Mouse (Mus musculus): Measurements from ENCODE around the gene Ostm1. TPM values are rescaled to one million over a fixed set of nuclear protein-coding genes. Genes with fewer than 3 reads are reported as not detected.

Ostm1 gene
- polyA plus RNA-seq, 1 experiment from 2014 or later, result 43.1 TPM

- no peak for DNase-seq
- WGBS, result 95% methylated on average over 5 of the region's 5 CpGs
- Histone ChIP-seq H3K9ac (replicated peaks; ENCODE audit: low read length) (no peak overlapping the region), H3K9me3 (ENCODE audit: control insufficient read depth, low read length) (no peaks in the 10 kb centered on the region), H3K36me3 (ENCODE audit: control insufficient read depth, insufficient read depth, low read length) (no peaks in the 10 kb centered on the region), H3K4me2 (ENCODE audit: low read length) (no peak overlapping the region), H3K27ac (replicated peaks; ENCODE audit: low read depth, low read length) (no peak overlapping the region), H3K4me1 (ENCODE audit: control insufficient read depth, insufficient read depth, low read length) (no peaks in the 10 kb centered on the region), H3K27me3 (ENCODE audit: control insufficient read depth, insufficient read depth, low read length) (no peaks in the 10 kb centered on the region), H3K4me3 (replicated peaks; ENCODE audit: low read depth, low read length) (no peak overlapping the region)
- ATAC-seq (ENCODE audit: low FRiP score, low TSS enrichment), result no peak
Observed at GRCm38 (mm10) chr10:42722116-42722515, 138.5 kb downstream of the Ostm1 start.

DNA sequence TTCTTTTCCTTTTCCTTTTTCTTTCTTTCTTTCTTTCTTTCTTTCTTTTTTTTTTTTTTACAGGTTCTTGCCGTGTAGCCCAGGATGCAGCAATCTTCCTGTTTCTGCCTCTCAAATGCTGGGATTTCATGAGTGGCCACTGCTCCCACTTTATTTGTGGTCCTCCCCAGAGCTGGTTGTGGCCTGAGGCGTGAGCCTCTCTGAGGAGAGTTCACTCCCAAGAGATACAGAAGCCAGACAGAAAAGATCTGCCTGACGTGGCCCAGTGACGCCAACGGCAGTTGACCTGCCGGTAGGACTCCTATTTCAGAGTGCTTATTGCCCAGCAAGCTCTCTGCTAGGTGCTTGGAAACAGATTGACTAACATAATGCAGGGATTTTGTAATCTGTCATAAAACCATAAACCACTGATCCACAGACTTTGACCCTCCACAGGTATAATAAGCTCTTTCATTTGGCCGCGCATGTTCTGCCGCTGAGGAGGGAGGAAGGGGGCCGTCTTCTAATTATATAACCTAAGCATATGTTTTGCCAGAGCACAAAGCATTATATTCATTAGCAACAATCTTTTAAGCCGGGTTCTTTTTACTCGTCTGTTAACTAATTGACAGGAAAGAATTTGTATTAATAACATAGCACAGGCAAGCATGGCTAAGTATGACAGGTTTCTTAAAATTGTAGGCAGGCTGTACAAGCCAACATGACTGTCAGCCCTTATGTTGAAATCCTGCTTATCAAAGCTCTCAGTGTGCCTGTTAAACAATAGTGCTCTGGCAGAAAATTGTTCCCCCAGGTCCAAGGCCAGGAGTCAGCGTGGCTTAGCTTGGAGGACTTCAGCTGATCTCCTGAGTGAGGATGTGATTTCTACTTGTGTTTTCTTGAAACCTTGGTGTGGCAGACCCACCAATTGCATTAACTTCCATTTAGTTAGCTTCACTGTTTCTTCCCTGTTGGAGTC, 139.9 kb downstream of the Ostm1 start:
- Histone ChIP-seq H3K9me3 (ENCODE audit: control insufficient read depth, low read length) (no peaks in the 10 kb centered on the region), H3K27ac (replicated peaks; ENCODE audit: low read depth, low read length) (no peak overlapping the region), H3K4me3 (replicated peaks; ENCODE audit: low read depth, low read length) (no peak overlapping the region), H3K9ac (replicated peaks; ENCODE audit: low read length) (no peak overlapping the region), H3K27me3 (ENCODE audit: control insufficient read depth, insufficient read depth, low read length) (no peaks in the 10 kb centered on the region), H3K4me1 (ENCODE audit: control insufficient read depth, insufficient read depth, low read length) (no peaks in the 10 kb centered on the region), H3K36me3 (ENCODE audit: control insufficient read depth, insufficient read depth, low read length) (no peaks in the 10 kb centered on the region), H3K4me2 (ENCODE audit: low read length) (no peak overlapping the region)
- ATAC-seq (ENCODE audit: low FRiP score, low TSS enrichment) (no peak), DNase-seq (no peak)
- 72% methylated on average over 13 of the region's 13 CpGs for WGBS

GRCm38 (mm10) chr10:42729607-42730006, 146.0 kb downstream of the Ostm1 start:
- Histone ChIP-seq H3K4me1 (ENCODE audit: control insufficient read depth, insufficient read depth, low read length) (no peaks in the 10 kb centered on the region), H3K27ac (replicated peaks; ENCODE audit: low read depth, low read length) (no peak overlapping the region), H3K4me2 (ENCODE audit: low read length) (no peak overlapping the region), H3K9ac (replicated peaks; ENCODE audit: low read length) (no peak overlapping the region), H3K9me3 (ENCODE audit: control insufficient read depth, low read length) (no peaks in the 10 kb centered on the region), H3K27me3 (ENCODE audit: control insufficient read depth, insufficient read depth, low read length) (no peaks in the 10 kb centered on the region), H3K4me3 (replicated peaks; ENCODE audit: low read depth, low read length) (no peak overlapping the region), H3K36me3 (ENCODE audit: control insufficient read depth, insufficient read depth, low read length) (no peaks in the 10 kb centered on the region)
- ATAC-seq (ENCODE audit: low FRiP score, low TSS enrichment) (no peak), DNase-seq (no peak)
- 81% methylated on average over 2 of the region's 2 CpGs for WGBS

DNA sequence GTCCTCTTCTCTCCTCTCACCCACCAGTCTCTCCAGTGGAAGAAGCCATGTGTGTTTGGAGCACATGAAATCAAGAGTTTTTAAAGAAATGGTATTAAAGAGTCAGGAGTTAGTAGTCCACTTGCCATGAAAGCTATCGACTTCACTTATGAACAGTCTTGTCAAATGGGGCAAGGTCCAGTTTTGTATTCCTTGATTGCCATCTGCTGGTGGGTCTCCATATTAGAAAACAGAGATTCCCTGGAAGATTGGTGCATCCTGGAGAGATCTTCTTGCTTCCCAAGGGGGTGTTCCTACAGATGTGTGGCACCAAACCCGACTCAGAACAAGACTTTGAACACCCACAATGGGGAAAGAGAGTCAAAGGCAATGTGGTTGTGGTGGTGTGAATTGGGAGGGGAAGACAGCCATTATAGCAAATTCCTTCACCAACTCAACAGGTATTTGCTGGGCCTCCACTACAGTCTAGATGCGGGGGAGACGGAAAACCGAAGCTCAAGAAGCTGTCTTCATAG, 151.0 kb downstream of the Ostm1 start:
- Histone ChIP-seq H3K4me1 (ENCODE audit: control insufficient read depth, insufficient read depth, low read length) (no peaks in the 10 kb centered on the region), H3K9ac (replicated peaks; ENCODE audit: low read length) (no peak overlapping the region), H3K36me3 (ENCODE audit: control insufficient read depth, insufficient read depth, low read length) (no peaks in the 10 kb centered on the region), H3K4me2 (ENCODE audit: low read length) (no peak overlapping the region), H3K4me3 (replicated peaks; ENCODE audit: low read depth, low read length) (no peak overlapping the region), H3K9me3 (ENCODE audit: control insufficient read depth, low read length) (no peaks in the 10 kb centered on the region), H3K27ac (replicated peaks; ENCODE audit: low read depth, low read length) (no peak overlapping the region), H3K27me3 (ENCODE audit: control insufficient read depth, insufficient read depth, low read length) (no peaks in the 10 kb centered on the region)
- ATAC-seq (ENCODE audit: low FRiP score, low TSS enrichment) (no peak), DNase-seq (peak; percentile 81)
- WGBS, result 57% methylated on average over 5 of the region's 5 CpGs

DNA sequence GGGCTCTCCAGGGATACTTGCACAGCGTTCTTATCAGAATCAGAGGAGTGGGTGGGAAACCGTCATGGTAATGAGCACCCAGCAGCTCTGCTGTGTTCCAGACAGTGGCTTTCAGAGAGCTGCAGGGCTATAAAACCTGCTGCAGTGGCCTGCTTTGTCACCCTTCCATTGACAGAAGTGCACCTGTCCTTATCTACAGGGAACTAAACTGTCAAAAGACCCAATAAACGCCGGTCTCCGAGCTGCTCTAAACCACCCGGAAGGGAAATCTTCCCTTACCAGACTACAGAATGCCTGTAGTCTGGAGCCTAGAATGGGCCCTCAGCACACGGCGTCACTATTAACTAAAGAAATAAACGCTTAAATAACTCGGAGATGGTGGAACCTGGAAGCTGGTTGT, 168.2 kb downstream of the Ostm1 start:
- H3K36me3 ChIP-seq (ENCODE audit: control insufficient read depth, insufficient read depth, low read length), result no peaks in the 10 kb centered on the region
- DNase-seq (no peak), ATAC-seq (ENCODE audit: low FRiP score, low TSS enrichment) (no peak)
- no peaks in the 10 kb centered on the region for H3K27me3 ChIP-seq (ENCODE audit: control insufficient read depth, insufficient read depth, low read length)
- no peak overlapping the region for H3K4me3 ChIP-seq (replicated peaks; ENCODE audit: low read depth, low read length)
- no peak overlapping the region for H3K27ac ChIP-seq (replicated peaks; ENCODE audit: low read depth, low read length)
- H3K4me1 ChIP-seq (ENCODE audit: control insufficient read depth, insufficient read depth, low read length), result no peaks in the 10 kb centered on the region
- no peak overlapping the region for H3K9ac ChIP-seq (replicated peaks; ENCODE audit: low read length)
- no peaks in the 10 kb centered on the region for H3K9me3 ChIP-seq (ENCODE audit: control insufficient read depth, low read length)
- no peak overlapping the region for H3K4me2 ChIP-seq (ENCODE audit: low read length)
- WGBS, result 76% methylated on average over 10 of the region's 10 CpGs

Other genes starting within 250 kb of the Ostm1 start
- 5.8 and 7.0 TPM in 2 replicates for gene Afg1l, start 105.3 kb upstream of the Ostm1 start, polyA plus RNA-seq (2014; fragmentation: Nextera tagmentation; extraction: Ambion mirVana)
- 250 and 272 TPM in 2 replicates for gene Snx3, start 81.8 kb upstream of the Ostm1 start, polyA plus RNA-seq (2014; fragmentation: Nextera tagmentation; extraction: Ambion mirVana)
- gene Nr2e1, start 190 bp upstream of the Ostm1 start, polyA plus RNA-seq (2014; fragmentation: Nextera tagmentation; extraction: Ambion mirVana), result 3.4 and 5.5 TPM in 2 replicates
- 15.1 and 22.7 TPM in 2 replicates for gene Sec63, start 177.7 kb downstream of the Ostm1 start, polyA plus RNA-seq (2014; fragmentation: Nextera tagmentation; extraction: Ambion mirVana)

All from midbrain, embryonic 14.5 days (tissue).